Mouse (Mus musculus): ENCODE data around the gene Mum1. TPM values are rescaled to one million over a fixed set of nuclear protein-coding genes. Genes with fewer than 3 reads are reported as not detected.

Mum1 gene
- polyA plus RNA-seq, 1 experiment from 2014 or later, result 32.9 TPM

DNA sequence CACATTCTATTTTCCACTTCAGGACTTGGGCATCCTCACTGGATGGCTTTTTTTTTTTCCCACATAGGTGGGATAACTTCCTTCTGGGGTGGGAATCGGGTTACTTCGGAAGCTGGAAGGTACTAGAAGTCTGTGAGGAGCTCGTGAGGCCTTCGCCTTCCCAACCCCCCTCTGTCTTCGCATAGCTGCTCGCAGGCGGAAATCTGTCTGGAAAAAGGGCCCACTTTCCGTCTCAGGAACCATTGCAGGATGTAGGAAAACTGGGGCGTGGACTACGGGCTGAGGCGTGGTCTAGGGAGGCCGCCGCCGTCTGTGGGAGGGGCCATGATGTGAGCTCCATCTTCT is 191 bp upstream of the Mum1 start:
- Histone ChIP-seq H3K9ac (peak overlapping the region; percentile 18; the same call in 1 of the 2 replicates), H3K27me3 (ENCODE audit: control insufficient read depth, insufficient read depth, low read length) (no peaks in the 10 kb centered on the region), H3K27ac (peak overlapping the region; percentile 96), H3K9me3 (ENCODE audit: control insufficient read depth, low read length) (no peaks in the 10 kb centered on the region), H3K4me2 (replicated peaks) (peak overlapping the region; percentile 89), H3K4me3 (replicated peaks; ENCODE audit: low read length) (peak overlapping the region; percentile 74), H3K36me3 (replicated peaks; ENCODE audit: control insufficient read depth, insufficient read depth) (peaks cover 22% of the 10 kb centered on the region), H3K4me1 (replicated peaks; ENCODE audit: control insufficient read depth, insufficient read depth, low read length) (peaks cover 26% of the 10 kb centered on the region)
- no peak for ATAC-seq (ENCODE audit: low FRiP score)
- under 1% methylated on average over 14 of the region's 14 CpGs for WGBS
- DNase-seq (ENCODE audit: low spot score), result no peak

- WGBS, result 7% methylated on average over 10 of the region's 10 CpGs
- Histone ChIP-seq H3K36me3 (replicated peaks; ENCODE audit: control insufficient read depth, insufficient read depth) (peaks cover 31% of the 10 kb centered on the region), H3K27ac (peak overlapping the region; percentile 96), H3K9me3 (ENCODE audit: control insufficient read depth, low read length) (no peaks in the 10 kb centered on the region), H3K27me3 (ENCODE audit: control insufficient read depth, insufficient read depth, low read length) (no peaks in the 10 kb centered on the region), H3K4me3 (replicated peaks; ENCODE audit: low read length) (peak overlapping the region; percentile 74), H3K4me2 (replicated peaks) (peak overlapping the region; percentile 89), H3K9ac (peak overlapping the region; percentile 88), H3K4me1 (replicated peaks; ENCODE audit: control insufficient read depth, insufficient read depth, low read length) (peaks cover 26% of the 10 kb centered on the region)
- no peak for DNase-seq (ENCODE audit: low spot score)
- ATAC-seq (ENCODE audit: low FRiP score), result 0 out of 2 replicates have a peak, but pooled peaks have one; percentile 0
Observed at GRCm38 (mm10) chr10:80227166-80227539, 919 bp downstream of the Mum1 start.

- Histone ChIP-seq H3K27ac (peak overlapping the region; percentile 96), H3K9ac (peak overlapping the region; percentile 88), H3K9me3 (ENCODE audit: control insufficient read depth, low read length) (no peaks in the 10 kb centered on the region), H3K27me3 (ENCODE audit: control insufficient read depth, insufficient read depth, low read length) (no peaks in the 10 kb centered on the region), H3K4me3 (replicated peaks; ENCODE audit: low read length) (peak overlapping the region; percentile 74), H3K4me2 (replicated peaks) (peak overlapping the region; percentile 89), H3K4me1 (replicated peaks; ENCODE audit: control insufficient read depth, insufficient read depth, low read length) (peaks cover 29% of the 10 kb centered on the region), H3K36me3 (replicated peaks; ENCODE audit: control insufficient read depth, insufficient read depth) (peaks cover 41% of the 10 kb centered on the region)
- WGBS, result 40% methylated on average over 15 of the region's 15 CpGs
- ATAC-seq (ENCODE audit: low FRiP score), result no peak
- no peak for DNase-seq (ENCODE audit: low spot score)
Observed at GRCm38 (mm10) chr10:80227877-80228775, 1.9 kb downstream of the Mum1 start.

DNA sequence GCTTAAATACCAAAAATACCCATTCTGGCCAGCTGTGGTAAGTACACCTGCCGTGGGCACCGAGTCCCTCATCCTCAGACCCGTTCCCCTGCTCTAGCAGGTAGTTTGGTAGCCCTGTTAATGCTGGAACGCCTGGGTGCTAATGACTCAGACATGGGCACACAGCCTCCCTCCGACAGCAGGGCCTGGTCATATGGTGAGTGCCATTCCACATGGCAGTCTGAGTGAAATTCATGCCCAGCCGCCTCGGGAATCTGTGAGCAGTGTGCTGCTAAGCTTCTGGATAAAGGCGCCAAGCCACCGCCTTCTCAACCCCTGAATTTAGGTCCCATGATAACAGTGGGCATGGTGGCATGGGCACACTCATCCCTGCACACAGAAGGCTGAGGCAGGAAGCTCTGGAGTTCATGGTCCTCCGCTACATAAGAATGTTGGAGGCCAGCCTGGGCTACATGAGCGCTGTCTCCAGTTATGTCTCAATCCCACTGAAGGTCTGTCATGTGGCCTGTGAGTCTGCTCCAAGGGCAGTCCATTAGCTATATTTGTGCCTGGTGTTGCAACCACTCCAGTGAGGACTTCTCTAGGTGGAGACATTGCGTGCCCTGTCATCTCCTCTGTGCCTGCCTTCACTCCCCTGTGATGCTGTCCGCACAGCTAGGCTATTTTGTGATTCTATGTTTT is 10.1 kb downstream of the Mum1 start:
- H3K27me3 ChIP-seq (ENCODE audit: control insufficient read depth, insufficient read depth, low read length), result no peaks in the 10 kb centered on the region
- 0 out of 2 replicates have a peak, but pooled peaks cover 7% of the 10 kb centered on the region for H3K4me1 ChIP-seq (replicated peaks; ENCODE audit: control insufficient read depth, insufficient read depth, low read length)
- ATAC-seq (ENCODE audit: low FRiP score) (no peak), DNase-seq (ENCODE audit: low spot score) (no peak)
- WGBS, result 94% methylated on average over 13 of the region's 13 CpGs
- peaks cover 99% of the 10 kb centered on the region for H3K36me3 ChIP-seq (replicated peaks; ENCODE audit: control insufficient read depth, insufficient read depth)
- no peak overlapping the region for H3K27ac ChIP-seq
- no peak overlapping the region for H3K4me2 ChIP-seq (replicated peaks)
- H3K4me3 ChIP-seq (replicated peaks; ENCODE audit: low read length), result no peak overlapping the region
- no peaks in the 10 kb centered on the region for H3K9me3 ChIP-seq (ENCODE audit: control insufficient read depth, low read length)
- H3K9ac ChIP-seq, result no peak overlapping the region

GRCm38 (mm10) chr10:80237020-80237419 is 10.8 kb downstream of the Mum1 start:
- ATAC-seq (ENCODE audit: low FRiP score) (no peak), DNase-seq (ENCODE audit: low spot score) (no peak)
- H3K4me1 ChIP-seq (replicated peaks; ENCODE audit: control insufficient read depth, insufficient read depth, low read length), result 0 out of 2 replicates have a peak, but pooled peaks cover 7% of the 10 kb centered on the region
- no peak overlapping the region for H3K9ac ChIP-seq
- H3K9me3 ChIP-seq (ENCODE audit: control insufficient read depth, low read length), result no peaks in the 10 kb centered on the region
- no peak overlapping the region for H3K4me3 ChIP-seq (replicated peaks; ENCODE audit: low read length)
- peaks cover 99% of the 10 kb centered on the region for H3K36me3 ChIP-seq (replicated peaks; ENCODE audit: control insufficient read depth, insufficient read depth)
- WGBS, result 88% methylated on average over 4 of the region's 4 CpGs
- no peak overlapping the region for H3K27ac ChIP-seq
- no peak overlapping the region for H3K4me2 ChIP-seq (replicated peaks)
- no peaks in the 10 kb centered on the region for H3K27me3 ChIP-seq (ENCODE audit: control insufficient read depth, insufficient read depth, low read length)

DNA sequence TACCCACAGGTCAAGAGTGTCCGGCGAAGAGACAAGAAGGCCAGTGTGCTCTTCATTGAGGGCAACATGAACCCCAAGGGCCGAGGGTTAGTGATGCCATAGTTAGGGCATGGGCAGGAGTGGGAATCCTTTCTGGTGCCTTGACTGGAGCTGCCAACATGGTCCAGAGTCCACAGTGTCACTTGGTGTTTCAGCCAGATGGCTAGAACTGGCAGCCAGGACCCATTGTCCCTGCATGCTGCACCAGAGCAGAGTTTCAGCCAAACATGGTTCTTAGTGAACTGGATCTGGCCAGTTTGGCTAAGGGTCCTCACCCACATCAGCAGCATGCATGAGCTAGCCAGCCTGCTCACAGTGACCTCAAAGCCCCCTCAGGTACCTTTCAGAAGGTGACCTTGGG is 12.1 kb downstream of the Mum1 start:
- Histone ChIP-seq H3K4me2 (replicated peaks) (no peak overlapping the region), H3K27ac (no peak overlapping the region), H3K4me3 (replicated peaks; ENCODE audit: low read length) (no peak overlapping the region), H3K27me3 (ENCODE audit: control insufficient read depth, insufficient read depth, low read length) (no peaks in the 10 kb centered on the region), H3K9me3 (ENCODE audit: control insufficient read depth, low read length) (no peaks in the 10 kb centered on the region), H3K4me1 (replicated peaks; ENCODE audit: control insufficient read depth, insufficient read depth, low read length) (0 out of 2 replicates have a peak, but pooled peaks cover 2% of the 10 kb centered on the region), H3K36me3 (replicated peaks; ENCODE audit: control insufficient read depth, insufficient read depth) (peaks cover 99% of the 10 kb centered on the region), H3K9ac (no peak overlapping the region)
- ATAC-seq (ENCODE audit: low FRiP score) (no peak), DNase-seq (ENCODE audit: low spot score) (no peak)
- 98% methylated on average over 3 of the region's 3 CpGs for WGBS

GRCm38 (mm10) chr10:80239791-80240190 is 13.6 kb downstream of the Mum1 start:
- 89% methylated on average over 6 of the region's 6 CpGs for WGBS
- DNase-seq (ENCODE audit: low spot score), result no peak
- Histone ChIP-seq H3K9ac (no peak overlapping the region), H3K36me3 (replicated peaks; ENCODE audit: control insufficient read depth, insufficient read depth) (peaks cover 95% of the 10 kb centered on the region), H3K4me1 (replicated peaks; ENCODE audit: control insufficient read depth, insufficient read depth, low read length) (no peaks in the 10 kb centered on the region), H3K4me2 (replicated peaks) (no peak overlapping the region), H3K4me3 (replicated peaks; ENCODE audit: low read length) (no peak overlapping the region), H3K27me3 (ENCODE audit: control insufficient read depth, insufficient read depth, low read length) (no peaks in the 10 kb centered on the region), H3K9me3 (ENCODE audit: control insufficient read depth, low read length) (no peaks in the 10 kb centered on the region), H3K27ac (no peak overlapping the region)
- ATAC-seq (ENCODE audit: low FRiP score), result no peak

DNA sequence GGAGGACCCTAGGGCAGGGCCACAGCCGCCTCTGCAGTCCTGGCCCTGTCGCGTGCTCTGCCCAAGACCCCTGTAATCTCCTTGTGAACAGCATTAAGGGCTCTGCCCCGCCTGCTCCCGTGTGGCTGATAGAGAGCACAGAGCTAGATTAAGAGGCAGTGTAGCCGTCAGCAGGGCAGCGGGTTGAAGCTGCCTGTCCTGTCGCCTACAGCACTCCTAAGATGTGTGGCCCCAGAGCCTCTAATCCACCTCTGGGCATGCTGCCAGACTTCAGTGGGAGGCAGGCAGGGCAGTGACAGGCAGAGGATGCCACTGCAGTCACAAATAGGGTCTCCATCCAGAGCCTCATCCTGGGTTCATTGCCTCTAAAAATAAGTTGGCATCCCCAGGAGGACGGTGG is 15.9 kb downstream of the Mum1 start:
- DNase-seq (ENCODE audit: low spot score) (no peak), ATAC-seq (ENCODE audit: low FRiP score) (no peak)
- Histone ChIP-seq H3K4me2 (replicated peaks) (no peak overlapping the region), H3K4me3 (replicated peaks; ENCODE audit: low read length) (no peak overlapping the region), H3K27ac (no peak overlapping the region), H3K9me3 (ENCODE audit: control insufficient read depth, low read length) (no peaks in the 10 kb centered on the region), H3K36me3 (replicated peaks; ENCODE audit: control insufficient read depth, insufficient read depth) (peaks cover 73% of the 10 kb centered on the region), H3K4me1 (replicated peaks; ENCODE audit: control insufficient read depth, insufficient read depth, low read length) (no peaks in the 10 kb centered on the region; the same call in 1 of the 2 replicates), H3K9ac (no peak overlapping the region), H3K27me3 (ENCODE audit: control insufficient read depth, insufficient read depth, low read length) (no peaks in the 10 kb centered on the region)
- 63% methylated on average over 9 of the region's 9 CpGs for WGBS

DNA sequence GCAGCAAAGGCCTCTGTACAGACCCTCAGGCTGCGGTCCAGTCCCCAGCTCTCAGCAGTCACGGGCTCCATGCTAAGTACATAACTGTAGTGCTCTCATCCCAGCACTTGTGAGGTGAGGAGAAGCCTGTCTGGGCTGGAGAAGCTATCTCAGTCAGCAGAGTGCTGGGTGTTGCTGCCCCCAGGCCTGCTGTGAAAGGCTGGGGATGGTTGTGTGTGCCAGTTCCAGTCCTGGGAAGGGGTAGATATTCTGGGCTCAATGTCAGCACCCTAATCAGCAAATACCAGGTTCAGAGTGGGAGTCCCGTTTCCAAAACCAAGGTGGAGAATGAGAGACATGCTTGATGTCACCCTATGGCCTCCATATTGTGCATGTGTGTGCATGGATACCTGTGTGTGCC is 16.4 kb downstream of the Mum1 start:
- Histone ChIP-seq H3K4me3 (replicated peaks; ENCODE audit: low read length) (no peak overlapping the region), H3K27me3 (ENCODE audit: control insufficient read depth, insufficient read depth, low read length) (no peaks in the 10 kb centered on the region), H3K4me1 (replicated peaks; ENCODE audit: control insufficient read depth, insufficient read depth, low read length) (no peaks in the 10 kb centered on the region; the same call in 1 of the 2 replicates), H3K27ac (no peak overlapping the region), H3K36me3 (replicated peaks; ENCODE audit: control insufficient read depth, insufficient read depth) (peaks cover 68% of the 10 kb centered on the region), H3K9me3 (ENCODE audit: control insufficient read depth, low read length) (no peaks in the 10 kb centered on the region), H3K4me2 (replicated peaks) (no peak overlapping the region), H3K9ac (no peak overlapping the region)
- 90% methylated on average over 3 of the region's 3 CpGs for WGBS
- DNase-seq (ENCODE audit: low spot score) (no peak), ATAC-seq (ENCODE audit: low FRiP score) (no peak)

All from hindbrain, embryonic 14.5 days (tissue).